Mouse (Mus musculus) lung, postnatal 0 days (tissue): Measurements from ENCODE around the gene Mrps34.

ENCODE experiments used
- CTCF ChIP-seq: IDR thresholded peaks from 2 replicates; pipeline ENCODE4 v1.5.1; 2016; ENCODE audit warnings: antibody characterized with exemption, mild to moderate bottlenecking
- EP300 ChIP-seq: IDR thresholded peaks from 2 replicates; pipeline ENCODE4 v1.6.1; 2016; ENCODE audit warnings: antibody characterized with exemption, mild to moderate bottlenecking, control low read depth

- no peak for TF ChIP-seq CTCF
- no peak for TF ChIP-seq EP300
Observed at GRCm38 (mm10) chr17:24902124-24902523, 7.2 kb downstream of the Mrps34 start.
